Mouse (Mus musculus) cerebellum, adult 8-10 months (tissue): Measurements from ENCODE around the gene Ano1.

Experiments
- DNase-seq: peaks from one replicate; pipeline ENCODE4 v3.0.0; 2022

The Ano1 gene

GRCm38 (mm10) chr7:144696764-144697704, 54.7 kb downstream of the Ano1 start:
- no peak for DNase-seq

- DNase-seq: no peak
Measured at GRCm38 (mm10) chr7:144689855-144690254, 61.9 kb downstream of the Ano1 start.

- no peak for DNase-seq
Measured at GRCm38 (mm10) chr7:144689136-144689535, 62.6 kb downstream of the Ano1 start.

GRCm38 (mm10) chr7:144687663-144688381, 64.0 kb downstream of the Ano1 start:
- DNase-seq: no peak

- DNase-seq: no peak
Measured at GRCm38 (mm10) chr7:144684947-144685346, 66.8 kb downstream of the Ano1 start.

- DNase-seq: no peak
Measured at GRCm38 (mm10) chr7:144684467-144684866, 67.3 kb downstream of the Ano1 start.

GRCm38 (mm10) chr7:144680096-144680495, 71.7 kb downstream of the Ano1 start:
- DNase-seq: no peak

GRCm38 (mm10) chr7:144678241-144679030, 73.3 kb downstream of the Ano1 start:
- DNase-seq: no peak

- DNase-seq: no peak
Measured at GRCm38 (mm10) chr7:144677341-144678086, 74.3 kb downstream of the Ano1 start.

- DNase-seq: no peak
Measured at GRCm38 (mm10) chr7:144675632-144676031, 76.1 kb downstream of the Ano1 start.

GRCm38 (mm10) chr7:144669895-144670294, 81.9 kb downstream of the Ano1 start:
- no peak for DNase-seq

- no peak for DNase-seq
Measured at GRCm38 (mm10) chr7:144668603-144669278, 83.0 kb downstream of the Ano1 start.

GRCm38 (mm10) chr7:144667091-144667490, 84.7 kb downstream of the Ano1 start:
- DNase-seq: no peak

GRCm38 (mm10) chr7:144665585-144665984, 86.2 kb downstream of the Ano1 start:
- no peak for DNase-seq

- no peak for DNase-seq
Measured at GRCm38 (mm10) chr7:144663566-144663965, 88.2 kb downstream of the Ano1 start.

GRCm38 (mm10) chr7:144656261-144656967, 95.4 kb downstream of the Ano1 start:
- DNase-seq: no peak

GRCm38 (mm10) chr7:144653681-144654425, 97.9 kb downstream of the Ano1 start:
- DNase-seq: peak; percentile 14

- peak; percentile 7 for DNase-seq
Measured at GRCm38 (mm10) chr7:144647547-144647946, 104.2 kb downstream of the Ano1 start.

GRCm38 (mm10) chr7:144640817-144641216, 111.0 kb downstream of the Ano1 start:
- DNase-seq: no peak

- no peak for DNase-seq
Measured at GRCm38 (mm10) chr7:144636000-144636399, 115.8 kb downstream of the Ano1 start.
